In genomic region chr4:32824254-32824653, GRCm38 (mm10) we compare ENCODE assay signal across 16 mouse cellular contexts. TPM values are rescaled to one million over a fixed set of nuclear protein-coding genes. Genes with fewer than 3 reads are reported as not detected.
DNase-seq lines count a peak whose midpoint lies in the region; ATAC-seq lines count a peak whose summit lies in the region.
"Had no signal": no experiment of that assay in that cellular context is flagged by ENCODE, and none has a peak within 500 bp of the region (broad histone marks: within the 10 kb centered on the region; RNA-seq: fewer than 3 reads in every experiment).

No protein-coding gene starts in this region.

- no peak for ATAC-seq in kidney, embryonic 14.5 days (ENCODE audit: low FRiP score, low TSS enrichment)
- no peak for ATAC-seq in monocyte, adult 5-6 weeks (replicated peaks; ENCODE audit: insufficient number of reproducible peaks, low FRiP score, low TSS enrichment, poor library complexity, severe bottlenecking)
- ATAC-seq: forebrain, embryonic 16.5 days had no signal

- H3K27ac ChIP-seq in kidney, embryonic 14.5 days (ENCODE audit: low read depth, low read length) = no peak overlapping the region
- H3K27ac ChIP-seq: gastrocnemius, adult 2 months; neural tube, embryonic 13.5 days had no signal

- no peak overlapping the region for H3K9ac ChIP-seq in kidney, embryonic 14.5 days (ENCODE audit: low read depth, low read length)
- H3K9ac ChIP-seq: neural tube, embryonic 13.5 days had no signal

- no peak overlapping the region for H3K4me3 ChIP-seq in kidney, embryonic 14.5 days (ENCODE audit: low read length)
- H3K4me3 ChIP-seq: gastrocnemius, adult 2 months; neural tube, embryonic 13.5 days had no signal

- WGBS in kidney, embryonic 14.5 days = 65% methylated on average over 8 of the region's 8 CpGs

- H3K4me2 ChIP-seq in kidney, embryonic 14.5 days (replicated peaks; ENCODE audit: low read depth, low read length) = no peak overlapping the region
- H3K4me2 ChIP-seq: neural tube, embryonic 13.5 days had no signal

- peaks cover 14% of the 10 kb centered on the region for H3K4me1 ChIP-seq in kidney, embryonic 14.5 days (ENCODE audit: control insufficient read depth, insufficient read depth, low read length)

- H3K27me3 ChIP-seq in kidney, embryonic 14.5 days (ENCODE audit: control insufficient read depth, insufficient read depth, low read length) = no peaks in the 10 kb centered on the region
- H3K27me3 ChIP-seq: neural tube, embryonic 13.5 days had no signal

- H3K9me3 ChIP-seq in kidney, embryonic 14.5 days (ENCODE audit: control insufficient read depth, low read length) = no peaks in the 10 kb centered on the region
- H3K9me3 ChIP-seq: neural tube, embryonic 13.5 days had no signal

- peak; percentile 28 for DNase-seq in cerebellum, adult 11 months
- no peak for DNase-seq in cerebellum, postnatal 14 days
- DNase-seq in kidney, postnatal 36 days = peak; percentile 45 to 50
- peak; percentile 28 for DNase-seq in right cerebral cortex, adult 18-20 months
- DNase-seq in right cerebral cortex, postnatal 14 days = no peak
- no peak for DNase-seq in gastrocnemius, adult 8-10 months (ENCODE audit: low spot score in 2 of 2)
- DNase-seq: adrenal gland, adult 2 months; gastrocnemius, adult 2 months; heart, adult 18-20 months; layer of hippocampus, postnatal 36 days; right cerebral cortex, postnatal 4 days; thymus, postnatal 4 days had no signal

- H3K36me3 ChIP-seq in kidney, embryonic 14.5 days (ENCODE audit: control insufficient read depth, insufficient read depth, low read length) = 0 out of 2 replicates have a peak, but pooled peaks cover 2% of the 10 kb centered on the region

RNA-seq across cellular contexts. Expression of gene Lyrm2, which starts 24.2 kb away (rescaled TPM):
- polyA plus RNA-seq in kidney, embryonic 14.5 days (2014; fragmentation: Nextera tagmentation; extraction: Ambion mirVana) = 116 and 146 TPM in 2 replicates
- 10 to 100 TPM; 15.1 to 23.3 (median 19.8) TPM for total RNA-seq in gastrocnemius, adult 8-10 months (2022)
- total RNA-seq in monocyte, adult 5-6 weeks (2017) = 65.1 to 76.3 TPM (median 70.7 TPM) in 3 replicates

Comparison
In these comparisons a context has a peak if more than half of its experiments do, and no peak if none do; other contexts are left out.
1. DNase-seq: peak in cerebellum, adult 11 months (single experiment), kidney, postnatal 36 days (2 of 2) and right cerebral cortex, adult 18-20 months (single experiment); none in cerebellum, postnatal 14 days (0 of 2), right cerebral cortex, postnatal 14 days (single experiment) and gastrocnemius, adult 8-10 months (0 of 2).